ENCODE assay signal across 30 mouse cellular contexts in genomic region chr3:147252226-147252788, GRCm38 (mm10).
DNase-seq lines count a peak whose midpoint lies in the region; ATAC-seq and TF ChIP-seq lines count a peak whose summit lies in the region.
"Had no signal": no experiment of that assay in that cellular context is flagged by ENCODE, and none has a peak within 500 bp of the region (broad histone marks: within the 10 kb centered on the region; RNA-seq: fewer than 3 reads in every experiment).

No protein-coding gene starts in this region.

- peak overlapping the region; percentile 73; the same call in 1 of the 2 replicates for H3K27ac ChIP-seq in forebrain, embryonic 12.5 days
- no peak overlapping the region for H3K27ac ChIP-seq in forebrain, postnatal 0 days (ENCODE audit: low read depth, low read length)
- H3K27ac ChIP-seq in midbrain, embryonic 13.5 days: peak overlapping the region; percentile 47
- no peak overlapping the region for H3K27ac ChIP-seq in midbrain, embryonic 10.5 days (replicated peaks)
- H3K27ac ChIP-seq in forebrain, embryonic 16.5 days (ENCODE audit: low read length): no peak overlapping the region
- H3K27ac ChIP-seq: embryonic facial prominence, embryonic 12.5 days; heart, embryonic 10.5 days; heart, embryonic 15.5 days; hindbrain, postnatal 0 days; intestine, embryonic 15.5 days; layer of hippocampus, adult 2 months; limb, embryonic 13.5 days; lung, embryonic 15.5 days; stomach, postnatal 0 days had no signal

- H3K9me3 ChIP-seq in forebrain, embryonic 12.5 days: no peaks in the 10 kb centered on the region
- H3K9me3 ChIP-seq in forebrain, postnatal 0 days (ENCODE audit: low read length): no peaks in the 10 kb centered on the region
- H3K9me3 ChIP-seq in midbrain, embryonic 13.5 days: no peaks in the 10 kb centered on the region
- no peaks in the 10 kb centered on the region for H3K9me3 ChIP-seq in midbrain, embryonic 10.5 days (replicated peaks)
- H3K9me3 ChIP-seq in forebrain, embryonic 16.5 days (ENCODE audit: control insufficient read depth, low read length): no peaks in the 10 kb centered on the region
- H3K9me3 ChIP-seq: embryonic facial prominence, embryonic 12.5 days; heart, embryonic 10.5 days; heart, embryonic 15.5 days; intestine, embryonic 15.5 days; limb, embryonic 13.5 days; lung, embryonic 15.5 days had no signal

- no peaks in the 10 kb centered on the region for H3K36me3 ChIP-seq in forebrain, embryonic 12.5 days (replicated peaks)
- no peaks in the 10 kb centered on the region for H3K36me3 ChIP-seq in forebrain, postnatal 0 days (ENCODE audit: insufficient read depth)
- H3K36me3 ChIP-seq in midbrain, embryonic 13.5 days: no peaks in the 10 kb centered on the region
- H3K36me3 ChIP-seq in midbrain, embryonic 10.5 days: no peaks in the 10 kb centered on the region
- no peaks in the 10 kb centered on the region for H3K36me3 ChIP-seq in forebrain, embryonic 16.5 days (ENCODE audit: control insufficient read depth, insufficient read depth)
- H3K36me3 ChIP-seq: embryonic facial prominence, embryonic 12.5 days; heart, embryonic 10.5 days; heart, embryonic 15.5 days; intestine, embryonic 15.5 days; limb, embryonic 13.5 days; lung, embryonic 15.5 days had no signal

- no peak for TF ChIP-seq CTCF in forebrain, postnatal 0 days (IDR thresholded peaks at IDR 0.05; ENCODE audit: low read depth)

- no peaks in the 10 kb centered on the region for H3K27me3 ChIP-seq in forebrain, embryonic 12.5 days
- no peaks in the 10 kb centered on the region for H3K27me3 ChIP-seq in forebrain, postnatal 0 days (ENCODE audit: insufficient read depth, low read length)
- H3K27me3 ChIP-seq in midbrain, embryonic 13.5 days: peaks cover 3% of the 10 kb centered on the region; the same call in 1 of the 2 replicates
- H3K27me3 ChIP-seq in midbrain, embryonic 10.5 days (ENCODE audit: low read depth, poor library complexity, severe bottlenecking): no peaks in the 10 kb centered on the region
- no peaks in the 10 kb centered on the region for H3K27me3 ChIP-seq in forebrain, embryonic 16.5 days (replicated peaks; ENCODE audit: control insufficient read depth, insufficient read depth, low read length)
- H3K27me3 ChIP-seq: embryonic facial prominence, embryonic 12.5 days; heart, embryonic 15.5 days; intestine, embryonic 15.5 days; lung, embryonic 15.5 days; Patski had no signal

- no peak for DNase-seq in forebrain, postnatal 0 days
- no peak for DNase-seq in midbrain, embryonic 10.5 days (ENCODE audit: low spot score)
- DNase-seq in lung, postnatal 36 days: no peak
- DNase-seq in layer of hippocampus, adult 9-10 months (ENCODE audit: low spot score): no peak
- DNase-seq: adrenal gland, postnatal 10 days; cerebellum, adult 11 months; cerebellum, adult 9-10 months; cerebellum, postnatal 36 days; gastrocnemius, postnatal 25 days; heart, adult 11 months; kidney, adult 2 months; kidney, postnatal 36 days; spleen, adult 18-20 months; thymus, adult 18-20 months; thymus, postnatal 36 days had no signal

- no peak overlapping the region for H3K4me3 ChIP-seq in forebrain, embryonic 12.5 days (replicated peaks)
- no peak overlapping the region for H3K4me3 ChIP-seq in forebrain, postnatal 0 days (ENCODE audit: low read depth, low read length)
- H3K4me3 ChIP-seq in midbrain, embryonic 13.5 days (replicated peaks): no peak overlapping the region
- no peak overlapping the region for H3K4me3 ChIP-seq in midbrain, embryonic 10.5 days
- H3K4me3 ChIP-seq in forebrain, embryonic 16.5 days (replicated peaks; ENCODE audit: low read length): no peak overlapping the region
- H3K4me3 ChIP-seq: embryonic facial prominence, embryonic 12.5 days; heart, embryonic 10.5 days; heart, embryonic 15.5 days; intestine, embryonic 15.5 days; layer of hippocampus, adult 2 months; limb, embryonic 13.5 days; lung, embryonic 15.5 days had no signal

- H3K9ac ChIP-seq in forebrain, embryonic 12.5 days: no peak overlapping the region
- no peak overlapping the region for H3K9ac ChIP-seq in forebrain, postnatal 0 days
- no peak overlapping the region for H3K9ac ChIP-seq in midbrain, embryonic 13.5 days (replicated peaks)
- H3K9ac ChIP-seq in forebrain, embryonic 16.5 days (replicated peaks; ENCODE audit: low read depth, low read length): no peak overlapping the region
- H3K9ac ChIP-seq: embryonic facial prominence, embryonic 12.5 days; heart, embryonic 15.5 days; intestine, embryonic 15.5 days; limb, embryonic 13.5 days; lung, embryonic 15.5 days had no signal

- 46% methylated on average over 4 of the region's 4 CpGs for WGBS in forebrain, embryonic 12.5 days
- 46% methylated on average over 4 of the region's 4 CpGs for WGBS in forebrain, postnatal 0 days
- 70% methylated on average over 4 of the region's 4 CpGs for WGBS in midbrain, embryonic 13.5 days
- WGBS in midbrain, embryonic 10.5 days: 85% methylated on average over 4 of the region's 4 CpGs
- 46% methylated on average over 4 of the region's 4 CpGs for WGBS in forebrain, embryonic 16.5 days

- H3K4me2 ChIP-seq in forebrain, embryonic 12.5 days: no peak overlapping the region
- H3K4me2 ChIP-seq in forebrain, postnatal 0 days (ENCODE audit: low read depth): no peak overlapping the region
- no peak overlapping the region for H3K4me2 ChIP-seq in midbrain, embryonic 13.5 days (replicated peaks)
- H3K4me2 ChIP-seq in forebrain, embryonic 16.5 days (ENCODE audit: low read length): no peak overlapping the region
- H3K4me2 ChIP-seq: embryonic facial prominence, embryonic 12.5 days; heart, embryonic 15.5 days; intestine, embryonic 15.5 days; limb, embryonic 13.5 days; liver, embryonic 11.5 days; lung, embryonic 15.5 days had no signal

- ATAC-seq in forebrain, embryonic 12.5 days (ENCODE audit: low FRiP score): peak; percentile 36; the same call in 1 of the 2 replicates
- no peak for ATAC-seq in forebrain, postnatal 0 days
- no peak for ATAC-seq in midbrain, embryonic 13.5 days
- ATAC-seq in forebrain, embryonic 16.5 days: peak; percentile 63
- ATAC-seq: hindbrain, postnatal 0 days; intestine, embryonic 15.5 days; midbrain, embryonic 16.5 days; Patski had no signal

- H3K4me1 ChIP-seq in forebrain, embryonic 12.5 days: peaks cover 12% of the 10 kb centered on the region
- 0 out of 2 replicates have a peak, but pooled peaks cover 5% of the 10 kb centered on the region for H3K4me1 ChIP-seq in forebrain, postnatal 0 days (ENCODE audit: insufficient read depth)
- peaks cover 17% of the 10 kb centered on the region for H3K4me1 ChIP-seq in midbrain, embryonic 13.5 days (replicated peaks)
- H3K4me1 ChIP-seq in midbrain, embryonic 10.5 days: peaks cover 8% of the 10 kb centered on the region
- peaks cover 3% of the 10 kb centered on the region; the same call in 1 of the 2 replicates for H3K4me1 ChIP-seq in forebrain, embryonic 16.5 days (replicated peaks; ENCODE audit: control insufficient read depth, insufficient read depth, low read length)
- H3K4me1 ChIP-seq: embryonic facial prominence, embryonic 12.5 days; heart, embryonic 10.5 days; heart, embryonic 15.5 days; lung, embryonic 15.5 days had no signal

Comparison
In these comparisons a context has a peak if more than half of its experiments do, and no peak if none do; other contexts are left out.
1. ATAC-seq: peak in forebrain, embryonic 12.5 days (single experiment) and forebrain, embryonic 16.5 days (single experiment); none in forebrain, postnatal 0 days (single experiment) and midbrain, embryonic 13.5 days (single experiment).
2. H3K27ac ChIP-seq: peak in forebrain, embryonic 12.5 days (single experiment) and midbrain, embryonic 13.5 days (single experiment); none in forebrain, postnatal 0 days (single experiment), midbrain, embryonic 10.5 days (single experiment) and forebrain, embryonic 16.5 days (single experiment).